In genomic region chr6:48809494-48810219, GRCm38 (mm10) we compare ENCODE assay signal across 18 mouse cellular contexts. TPM values are rescaled to one million over a fixed set of nuclear protein-coding genes. Genes with fewer than 3 reads are reported as not detected.
"Had no signal": no experiment of that assay in that cellular context is flagged by ENCODE, and none has a peak within 500 bp of the region (broad histone marks: within the 10 kb centered on the region; RNA-seq: fewer than 3 reads in every experiment).

No protein-coding gene starts in this region.

- H3K27ac ChIP-seq: kidney, embryonic 15.5 days; limb, embryonic 12.5 days; liver, embryonic 13.5 days; midbrain, embryonic 10.5 days; neural tube, embryonic 15.5 days had no signal

- H3K4me1 ChIP-seq: kidney, embryonic 15.5 days; limb, embryonic 12.5 days; liver, embryonic 13.5 days; midbrain, embryonic 10.5 days; neural tube, embryonic 15.5 days had no signal

- H3K36me3 ChIP-seq: kidney, embryonic 15.5 days; limb, embryonic 12.5 days; liver, embryonic 13.5 days; midbrain, embryonic 10.5 days; neural tube, embryonic 15.5 days had no signal

- DNase-seq: kidney, postnatal 14 days; layer of hippocampus, adult 9-11 months; liver; liver, embryonic 13.5 days; liver, postnatal 0 days; midbrain, embryonic 14.5 days; right cerebral cortex, adult 18-20 months; right cerebral cortex, postnatal 25 days; thymus, adult 18-20 months; thymus, postnatal 25 days had no signal

- H3K4me3 ChIP-seq: kidney, embryonic 15.5 days; limb, embryonic 12.5 days; liver, embryonic 13.5 days; midbrain, embryonic 10.5 days; myocyte; neural tube, embryonic 15.5 days had no signal

- ATAC-seq: hindbrain, embryonic 16.5 days; inflammation-experienced regulatory T-cells, adult 6 months; liver, postnatal 0 days had no signal

- H3K27me3 ChIP-seq: kidney, embryonic 15.5 days; limb, embryonic 12.5 days; liver, embryonic 13.5 days; neural tube, embryonic 15.5 days had no signal

- H3K4me2 ChIP-seq: kidney, embryonic 15.5 days; limb, embryonic 12.5 days; liver, embryonic 13.5 days; neural tube, embryonic 15.5 days had no signal

- H3K9ac ChIP-seq: kidney, embryonic 15.5 days; limb, embryonic 12.5 days; liver, embryonic 13.5 days; liver, postnatal 0 days; neural tube, embryonic 15.5 days had no signal

- H3K9me3 ChIP-seq: kidney, embryonic 15.5 days; limb, embryonic 12.5 days; liver, embryonic 13.5 days; midbrain, embryonic 10.5 days; neural tube, embryonic 15.5 days had no signal

RNA-seq across cellular contexts. Expression of gene Gimap3, which starts 39.0 kb away (rescaled TPM):
- polyA plus RNA-seq: hindbrain, embryonic 16.5 days; limb, embryonic 12.5 days; midbrain, embryonic 10.5 days; midbrain, embryonic 14.5 days; myocyte; neural tube, embryonic 11.5 days; neural tube, embryonic 15.5 days had no signal
